Mouse (Mus musculus) limb, embryonic 14.5 days (tissue): ENCODE data around the gene Mycn. TPM values are rescaled to one million over a fixed set of nuclear protein-coding genes. Genes with fewer than 3 reads are reported as not detected.

Experiments used
- ATAC-seq: fragments of 200-750 bp; cut with Nextera tagmentation; 2 replicates; pipeline ENCODE4 v1.8.0; 2017; ENCODE audit warnings: low read depth, moderate number of reproducible peaks, moderate TSS enrichment; ENCODE audit not compliant: low FRiP score
- DNase-seq: peaks from one replicate; pipeline ENCODE4 v3.0.0-alpha.2; 2015; ENCODE audit warnings: low spot score
- H3K27ac ChIP-seq: fragments of 300-500 bp; sonication (generic); replicated peaks from 2 replicates; pipeline ENCODE4 v1.5.1; 2014; ENCODE audit warnings: low read depth, mild to moderate bottlenecking, low read length, moderate library complexity, mixed read lengths
- H3K27me3 ChIP-seq: fragments of 300-500 bp; sonication (generic); 2 replicates; pipeline ENCODE4 v1.6.1; 2014; ENCODE audit warnings: low read length, mixed read lengths; ENCODE audit not compliant: control insufficient read depth, insufficient read depth
- H3K36me3 ChIP-seq: fragments of 300-500 bp; sonication (generic); 2 replicates; pipeline ENCODE4 v1.6.1; 2014; ENCODE audit warnings: mild to moderate bottlenecking, low read length, moderate library complexity, mixed read lengths; ENCODE audit not compliant: control insufficient read depth, insufficient read depth
- H3K4me1 ChIP-seq: fragments of 300-500 bp; sonication (generic); 2 replicates; pipeline ENCODE4 v1.6.1; 2014; ENCODE audit warnings: antibody characterized with exemption, low read length, mixed read lengths; ENCODE audit not compliant: control insufficient read depth, insufficient read depth
- H3K4me2 ChIP-seq: fragments of 300-500 bp; sonication (generic); replicated peaks from 2 replicates; pipeline ENCODE4 v1.6.1; 2014; ENCODE audit warnings: low read depth, mild to moderate bottlenecking, low read length, moderate library complexity; ENCODE audit not compliant: severe bottlenecking
- H3K4me3 ChIP-seq: fragments of 300-500 bp; sonication (generic); replicated peaks from 2 replicates; pipeline ENCODE4 v1.5.1; 2014; ENCODE audit warnings: low read length
- H3K9ac ChIP-seq: fragments of 300-500 bp; sonication (generic); 2 replicates; pipeline ENCODE4 v1.6.1; 2014; ENCODE audit warnings: mild to moderate bottlenecking, low read depth, low read length, moderate library complexity; ENCODE audit not compliant: severe bottlenecking
- H3K9me3 ChIP-seq: fragments of 300-500 bp; sonication (generic); 2 replicates; pipeline ENCODE4 v1.6.1; 2016; ENCODE audit warnings: low read length; ENCODE audit not compliant: control insufficient read depth
- POLR2A ChIP-seq: fragments of 200-500 bp; IDR thresholded peaks from 2 replicates; pipeline ENCODE4 v1.8.0; 2012; ENCODE audit warnings: inconsistent platforms, mild to moderate bottlenecking, moderate library complexity, borderline replicate concordance; ENCODE audit not compliant: insufficient read depth, insufficient read length; ENCODE audit errors: extremely low read depth
- WGBS: fragments of 180-500 bp; shearing (Covaris S2); extraction: QIAGEN DNeasy Blood & Tissue Kit; methylation state at CpG from one replicate; pipeline ENCODE4 v1.1.7; 2014; 5-methylcytosine and 5-hydroxymethylcytosine counted together
- polyA plus RNA-seq, 2 experiments: library from polyadenylated mRNA; depleted of rRNA in 1 of 2; stranded (reverse) in 1 of 2; unstranded in 1 of 2; fragments of >200 nt; fragmentation: Nextera tagmentation in 1 of 2; extraction: Ambion mirVana in 1 of 2; gene quantifications; 2 replicates each; pipeline versions ENCODE4 v1.2.1 to v1.2.3; 2012 to 2014

The Mycn gene
- 20.6 and 21.3 TPM in 2 replicates for polyA plus RNA-seq (2012; rRNA removed)
- 27.9 and 32.6 TPM in 2 replicates for polyA plus RNA-seq (2014; fragmentation: Nextera tagmentation; extraction: Ambion mirVana)

- Histone ChIP-seq H3K9ac (peak within 1 kb of the TSS; percentile 63), H3K9me3 (no peaks in the 10 kb centered on the region), H3K4me2 (peak within 1 kb of the TSS; percentile 88), H3K27me3 (no peaks in the 10 kb centered on the region), H3K4me1 (peaks cover 26% of the 10 kb centered on the region), H3K36me3 (0 out of 2 replicates have a peak, but pooled peaks cover 4% of the 10 kb centered on the region), H3K27ac (peak within 1 kb of the TSS; percentile 76), H3K4me3 (peak within 1 kb of the TSS; percentile 70)
- peak; percentile 74 for ATAC-seq
- peak; percentile 81; the same call in 1 of the 2 replicates for TF ChIP-seq POLR2A
- DNase-seq: peak; percentile 96
- WGBS: 2% methylated on average over 37 of the region's 38 CpGs
Observed at GRCm38 (mm10) chr12:12941661-12942363, at the start of gene Mycn. Mycn (minus strand) TSS chr12:12941914.

- H3K4me2 ChIP-seq: no peak overlapping the region
- WGBS: 75% methylated on average over 8 of the region's 8 CpGs
- TF ChIP-seq POLR2A: no peak
- H3K27ac ChIP-seq: no peak overlapping the region
- H3K36me3 ChIP-seq: no peaks in the 10 kb centered on the region
- no peak overlapping the region for H3K4me3 ChIP-seq
- H3K9ac ChIP-seq: no peak overlapping the region
- H3K9me3 ChIP-seq: no peaks in the 10 kb centered on the region
- no peaks in the 10 kb centered on the region for H3K27me3 ChIP-seq
- DNase-seq (no peak), ATAC-seq (no peak)
- H3K4me1 ChIP-seq: no peaks in the 10 kb centered on the region
Observed at GRCm38 (mm10) chr12:12987376-12987775, 45.7 kb upstream of the Mycn start.

- DNase-seq: no peak
- 80% methylated on average over 20 of the region's 20 CpGs for WGBS
Observed at GRCm38 (mm10) chr12:12986612-12987206, 45.0 kb upstream of the Mycn start.

GRCm38 (mm10) chr12:12983032-12983431, 41.3 kb upstream of the Mycn start:
- Histone ChIP-seq H3K27ac (no peak overlapping the region), H3K27me3 (no peaks in the 10 kb centered on the region), H3K4me2 (no peak overlapping the region), H3K9ac (no peak overlapping the region), H3K4me1 (no peaks in the 10 kb centered on the region), H3K4me3 (no peak overlapping the region), H3K9me3 (no peaks in the 10 kb centered on the region), H3K36me3 (no peaks in the 10 kb centered on the region)
- ATAC-seq: no peak
- 83% methylated on average over 1 of the region's 1 CpGs for WGBS
- no peak for DNase-seq
- TF ChIP-seq POLR2A: no peak

More at GRCm38 (mm10) chr12:12986612-12987206, 45.0 kb upstream of the Mycn start:
- no peak for TF ChIP-seq POLR2A
- Histone ChIP-seq H3K4me3 (no peak overlapping the region), H3K9ac (no peak overlapping the region), H3K4me2 (no peak overlapping the region), H3K4me1 (no peaks in the 10 kb centered on the region), H3K27me3 (no peaks in the 10 kb centered on the region), H3K27ac (no peak overlapping the region), H3K36me3 (no peaks in the 10 kb centered on the region), H3K9me3 (no peaks in the 10 kb centered on the region)
- no peak for ATAC-seq

- peaks cover 16% of the 10 kb centered on the region for H3K4me1 ChIP-seq
- H3K27me3 ChIP-seq: no peaks in the 10 kb centered on the region
- no peak overlapping the region for H3K4me2 ChIP-seq
- H3K9ac ChIP-seq: no peak overlapping the region
- no peak for DNase-seq
- no peak for ATAC-seq
- no peaks in the 10 kb centered on the region for H3K9me3 ChIP-seq
- no peak overlapping the region for H3K4me3 ChIP-seq
- no peak overlapping the region for H3K27ac ChIP-seq
- TF ChIP-seq POLR2A: no peak
- WGBS: 86% methylated on average over 1 of the region's 1 CpGs
- H3K36me3 ChIP-seq: no peaks in the 10 kb centered on the region
Observed at GRCm38 (mm10) chr12:12975397-12975796, 33.7 kb upstream of the Mycn start.
